Mouse (Mus musculus): ENCODE data around the gene Bahcc1.

GRCm38 (mm10) chr11:120303119-120303518, 70.4 kb downstream of the Bahcc1 start:
- no peak for TF ChIP-seq CTCF (IDR thresholded peaks at IDR 0.05; ENCODE audit: low read depth)
- no peak for TF ChIP-seq EP300 (IDR thresholded peaks at IDR 0.05; ENCODE audit: low read depth)
